Mouse (Mus musculus): Measurements from ENCODE around the gene Hoxa5.

GRCm38 (mm10) chr6:52213119-52213986 lies 9.0 kb upstream of the Hoxa5 start, which contains the start of the genes Hoxa3 and Gm28308:
- peak; percentile 88 for TF ChIP-seq POLR2A (IDR thresholded peaks at IDR 0.05; ENCODE audit: insufficient read length, low read depth)
- TF ChIP-seq POLR2AphosphoS2 (IDR thresholded peaks at IDR 0.05; ENCODE audit: insufficient read length, low read depth) = peak; percentile 89
- peak; percentile 88 for TF ChIP-seq USF1 (IDR thresholded peaks at IDR 0.05; ENCODE audit: low read depth)
- no peak for TF ChIP-seq E2F4 (IDR thresholded peaks at IDR 0.05; ENCODE audit: insufficient read depth)
- TF ChIP-seq MYOD1 (IDR thresholded peaks at IDR 0.05; ENCODE audit: control insufficient read depth in 1 of 3, insufficient read length in 2 of 3, low read depth in 2 of 3) = peak in 1 of 3 experiments; percentile 53
- no peak for TF ChIP-seq TCF3 (IDR thresholded peaks at IDR 0.05; ENCODE audit: insufficient read length, low read depth)
- no peak for TF ChIP-seq MAX (IDR thresholded peaks at IDR 0.05; ENCODE audit: low read depth)
